Comparison of ENCODE assay signal across 18 mouse cellular contexts in the genomic region with DNA sequence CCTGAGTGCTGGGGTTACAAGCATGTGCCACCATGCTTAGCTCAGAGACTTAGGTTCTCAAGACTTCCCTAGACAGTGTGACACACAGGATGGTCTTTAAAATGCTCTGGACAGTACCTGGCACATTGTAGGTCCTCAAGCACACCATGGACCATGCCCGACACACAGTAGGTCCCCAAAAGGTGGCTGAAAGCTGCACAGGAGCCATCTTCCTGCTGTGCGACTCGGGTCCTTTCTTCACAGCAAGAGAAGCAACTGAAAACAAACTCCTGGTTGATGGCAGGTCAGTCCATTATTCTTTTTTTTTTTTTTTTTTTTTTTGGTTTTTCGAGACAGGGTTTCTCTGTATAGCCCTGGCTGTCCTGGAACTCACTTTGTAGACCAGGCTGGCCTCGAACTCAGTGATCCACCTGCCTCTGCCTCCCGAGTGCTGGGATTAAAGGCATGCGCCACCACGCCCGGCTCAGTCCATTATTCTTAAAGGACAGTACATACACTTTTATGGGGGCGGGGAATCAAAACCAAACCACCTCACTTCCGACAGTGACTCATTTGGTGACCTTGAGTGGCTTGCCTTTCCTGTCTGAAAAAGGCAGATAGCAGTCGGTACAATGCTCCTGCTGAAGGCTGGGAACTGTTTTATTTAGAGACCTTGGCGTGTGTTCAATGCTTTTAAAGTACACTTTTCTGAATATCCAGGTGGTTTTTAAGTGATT. TPM values are rescaled to one million over a fixed set of nuclear protein-coding genes. Genes with fewer than 3 reads are reported as not detected.
DNase-seq lines count a peak whose midpoint lies in the region; ATAC-seq and TF ChIP-seq lines count a peak whose summit lies in the region.
"Had no signal": no experiment of that assay in that cellular context is flagged by ENCODE, and none has a peak within 500 bp of the region (broad histone marks: within the 10 kb centered on the region; RNA-seq: fewer than 3 reads in every experiment).

No protein-coding gene starts in this region.

- H3K27me3 ChIP-seq in midbrain, embryonic 11.5 days (ENCODE audit: control insufficient read depth, insufficient read depth, low read length): no peaks in the 10 kb centered on the region
- 0 out of 2 replicates have a peak, but pooled peaks cover 3% of the 10 kb centered on the region for H3K27me3 ChIP-seq in midbrain, embryonic 16.5 days (ENCODE audit: control insufficient read depth, insufficient read depth, low read depth, low read length)
- no peaks in the 10 kb centered on the region for H3K27me3 ChIP-seq in stomach, postnatal 0 days (ENCODE audit: control insufficient read depth, insufficient read depth, low read length)
- H3K27me3 ChIP-seq in thymus, adult 2 months (ENCODE audit: control insufficient read depth, insufficient read depth, low read length): no peaks in the 10 kb centered on the region

- H3K4me1 ChIP-seq in midbrain, embryonic 11.5 days (ENCODE audit: control insufficient read depth, insufficient read depth, low read length): no peaks in the 10 kb centered on the region
- H3K4me1 ChIP-seq in midbrain, embryonic 16.5 days (ENCODE audit: control insufficient read depth, insufficient read depth, low read length): no peaks in the 10 kb centered on the region
- no peaks in the 10 kb centered on the region for H3K4me1 ChIP-seq in stomach, postnatal 0 days (replicated peaks; ENCODE audit: control insufficient read depth, insufficient read depth)
- no peaks in the 10 kb centered on the region for H3K4me1 ChIP-seq in thymus, adult 2 months (replicated peaks; ENCODE audit: control insufficient read depth, insufficient read depth, low read length)
- H3K4me1 ChIP-seq: embryonic facial prominence, embryonic 13.5 days; heart, embryonic 15.5 days; limb, embryonic 15.5 days had no signal

- TF ChIP-seq POLR2A in thymus, adult 2 months (IDR thresholded peaks at IDR 0.05; ENCODE audit: control insufficient read depth, extremely low read depth, insufficient read depth, low read length, poor library complexity): no peak

- DNase-seq in heart, adult 9 months (ENCODE audit: low spot score in 2 of 2): peak; percentile 17 to 33
- DNase-seq in heart, postnatal 25 days (ENCODE audit: low spot score): no peak
- DNase-seq in midbrain, embryonic 11.5 days (ENCODE audit: low spot score, missing footprints): peak; percentile 19
- peak; percentile 13 to 22 for DNase-seq in heart, postnatal 14 days
- DNase-seq in stomach, postnatal 0 days (ENCODE audit: low spot score): peak; percentile 63
- no peak for DNase-seq in thymus, adult 2 months
- DNase-seq in ovary, postnatal 14 days (ENCODE audit: low spot score): no peak
- DNase-seq: cerebellum, adult 2 months; midbrain, embryonic 14.5 days; spleen, adult 18-20 months had no signal

- no peak for TF ChIP-seq CTCF in stomach, postnatal 0 days (IDR thresholded peaks at IDR 0.05; ENCODE audit: low read depth)
- no peak for TF ChIP-seq CTCF in thymus, adult 2 months (IDR thresholded peaks at IDR 0.05; ENCODE audit: borderline replicate concordance, control insufficient read depth, extremely low read depth, insufficient read depth, low read length, poor library complexity)

- intact Hi-C loops in heart, postnatal 25 days (cut with DNase I): no loop called here
- intact Hi-C loops in heart, postnatal 14 days (cut with DNase I): no loop called here

- no peak for ATAC-seq in midbrain, embryonic 11.5 days (ENCODE audit: low FRiP score)
- no peak for ATAC-seq in midbrain, embryonic 16.5 days
- ATAC-seq in stomach, postnatal 0 days (ENCODE audit: low FRiP score, low TSS enrichment): peak; percentile 73
- ATAC-seq: forebrain, embryonic 16.5 days had no signal

- 88% methylated on average over 12 of the region's 13 CpGs for WGBS in midbrain, embryonic 11.5 days
- WGBS in midbrain, embryonic 16.5 days: 86% methylated on average over 11 of the region's 13 CpGs
- WGBS in stomach, postnatal 0 days: 46% methylated on average over 12 of the region's 13 CpGs
- WGBS in thymus, adult 2 months: 28% methylated on average over 12 of the region's 13 CpGs

- TF ChIP-seq EP300 in stomach, postnatal 0 days (optimal IDR thresholded peaks at IDR 0.05): no peak

- no peak overlapping the region for H3K4me2 ChIP-seq in midbrain, embryonic 11.5 days
- H3K4me2 ChIP-seq in midbrain, embryonic 16.5 days (ENCODE audit: low read length): no peak overlapping the region
- H3K4me2 ChIP-seq in stomach, postnatal 0 days (replicated peaks; ENCODE audit: low read depth): no peak overlapping the region
- H3K4me2 ChIP-seq: embryonic facial prominence, embryonic 13.5 days; heart, embryonic 15.5 days; limb, embryonic 15.5 days had no signal

- no peak overlapping the region for H3K4me3 ChIP-seq in midbrain, embryonic 11.5 days (ENCODE audit: low read depth, low read length)
- H3K4me3 ChIP-seq in midbrain, embryonic 16.5 days (ENCODE audit: low read depth, low read length): no peak overlapping the region
- no peak overlapping the region for H3K4me3 ChIP-seq in stomach, postnatal 0 days (ENCODE audit: low read depth, low read length)
- no peak overlapping the region for H3K4me3 ChIP-seq in thymus, adult 2 months (ENCODE audit: control insufficient read depth, insufficient read depth, low read length)
- H3K4me3 ChIP-seq: embryonic facial prominence, embryonic 13.5 days; heart, embryonic 15.5 days; limb, embryonic 15.5 days had no signal

- no peak overlapping the region for H3K27ac ChIP-seq in midbrain, embryonic 11.5 days (ENCODE audit: low read depth, low read length)
- no peak overlapping the region for H3K27ac ChIP-seq in midbrain, embryonic 16.5 days (ENCODE audit: low read length)
- no peak overlapping the region for H3K27ac ChIP-seq in stomach, postnatal 0 days (replicated peaks)
- no peak overlapping the region for H3K27ac ChIP-seq in thymus, adult 2 months (ENCODE audit: control insufficient read depth, insufficient read depth, low read length)
- H3K27ac ChIP-seq: embryonic facial prominence, embryonic 13.5 days; heart, embryonic 15.5 days; limb, embryonic 15.5 days had no signal

- H3K36me3 ChIP-seq in midbrain, embryonic 11.5 days (ENCODE audit: control insufficient read depth, insufficient read depth, low read length): no peaks in the 10 kb centered on the region
- H3K36me3 ChIP-seq in midbrain, embryonic 16.5 days (ENCODE audit: control insufficient read depth, insufficient read depth, low read length): no peaks in the 10 kb centered on the region
- H3K36me3 ChIP-seq in stomach, postnatal 0 days (ENCODE audit: control insufficient read depth, insufficient read depth, low read length): no peaks in the 10 kb centered on the region
- H3K36me3 ChIP-seq in thymus, adult 2 months (ENCODE audit: control insufficient read depth, insufficient read depth, low read length): no peaks in the 10 kb centered on the region
- H3K36me3 ChIP-seq: embryonic facial prominence, embryonic 13.5 days; heart, embryonic 15.5 days; limb, embryonic 15.5 days had no signal

- no peaks in the 10 kb centered on the region for H3K9me3 ChIP-seq in midbrain, embryonic 11.5 days (ENCODE audit: control insufficient read depth, low read length)
- H3K9me3 ChIP-seq in midbrain, embryonic 16.5 days (replicated peaks; ENCODE audit: control insufficient read depth, low read length, poor library complexity, severe bottlenecking): no peaks in the 10 kb centered on the region
- H3K9me3 ChIP-seq in stomach, postnatal 0 days (ENCODE audit: control insufficient read depth, low read length): no peaks in the 10 kb centered on the region
- H3K9me3 ChIP-seq: embryonic facial prominence, embryonic 13.5 days; heart, embryonic 15.5 days; limb, embryonic 15.5 days had no signal

- H3K9ac ChIP-seq in midbrain, embryonic 11.5 days (ENCODE audit: low read length): no peak overlapping the region
- H3K9ac ChIP-seq in midbrain, embryonic 16.5 days (ENCODE audit: low read depth, low read length): no peak overlapping the region
- H3K9ac ChIP-seq in stomach, postnatal 0 days (ENCODE audit: low read length): no peak overlapping the region
- H3K9ac ChIP-seq: embryonic facial prominence, embryonic 13.5 days; heart, embryonic 15.5 days; limb, embryonic 15.5 days had no signal

RNA-seq across cellular contexts. Expression of gene Fam43b, which starts 11.3 kb away (rescaled TPM):
- under 1 TPM in 1 of 2 experiments, not detected in 1; 0.11 TPM for total RNA-seq in heart, postnatal 25 days (2021)
- 0.14 TPM in 1 of 2 replicates, not detected in the other for polyA plus RNA-seq in midbrain, embryonic 11.5 days (2014; fragmentation: Nextera tagmentation; extraction: Ambion mirVana)
- polyA plus RNA-seq in midbrain, embryonic 16.5 days (2015; fragmentation: Nextera tagmentation; extraction: Ambion mirVana): 11.5 and 15.9 TPM in 2 replicates
- not detected for total RNA-seq in heart, postnatal 14 days (2021)
- 0.07 TPM in 1 of 2 replicates, not detected in the other for polyA plus RNA-seq in stomach, postnatal 0 days (2015; fragmentation: Nextera tagmentation; extraction: Ambion mirVana)
- not detected in 2 replicates for polyA plus RNA-seq in thymus, adult 2 months (2012; rRNA removed)
- total RNA-seq: neutrophil, adult 5-6 weeks had no signal
- polyA plus RNA-seq: C2C12; heart, embryonic 15.5 days; urinary bladder, adult 2 months had no signal

RNA-seq across cellular contexts. Expression of gene Mul1, which starts 26.8 kb away (rescaled TPM):
- total RNA-seq in heart, postnatal 25 days (2021): 10 to 100 TPM; 68.1 to 79.0 TPM
- polyA plus RNA-seq in midbrain, embryonic 11.5 days (2014; fragmentation: Nextera tagmentation; extraction: Ambion mirVana): 17.9 and 18.5 TPM in 2 replicates
- polyA plus RNA-seq in midbrain, embryonic 16.5 days (2015; fragmentation: Nextera tagmentation; extraction: Ambion mirVana): 18.3 and 20.1 TPM in 2 replicates
- total RNA-seq in heart, postnatal 14 days (2021): 10 to 100 TPM; 70.0 to 72.5 TPM
- polyA plus RNA-seq in stomach, postnatal 0 days (2015; fragmentation: Nextera tagmentation; extraction: Ambion mirVana): 17.1 and 18.7 TPM in 2 replicates
- 16.6 and 16.9 TPM in 2 replicates for polyA plus RNA-seq in thymus, adult 2 months (2012; rRNA removed)

RNA-seq across cellular contexts. Expression of gene Cda, which starts 39.8 kb away (rescaled TPM):
- 1 to 10 TPM; 1.3 to 1.8 TPM for total RNA-seq in heart, postnatal 25 days (2021)
- 1.7 and 2.0 TPM in 2 replicates for polyA plus RNA-seq in midbrain, embryonic 11.5 days (2014; fragmentation: Nextera tagmentation; extraction: Ambion mirVana)
- 4.4 and 4.8 TPM in 2 replicates for polyA plus RNA-seq in midbrain, embryonic 16.5 days (2015; fragmentation: Nextera tagmentation; extraction: Ambion mirVana)
- 1 to 10 TPM; 2.1 to 2.2 TPM for total RNA-seq in heart, postnatal 14 days (2021)
- 12.5 and 15.2 TPM in 2 replicates for polyA plus RNA-seq in stomach, postnatal 0 days (2015; fragmentation: Nextera tagmentation; extraction: Ambion mirVana)
- 0.24 and 0.60 TPM in 2 replicates for polyA plus RNA-seq in thymus, adult 2 months (2012; rRNA removed)
- total RNA-seq: neutrophil, adult 5-6 weeks had no signal

RNA-seq across cellular contexts. Expression of gene Camk2n1, which starts 46.5 kb away (rescaled TPM):
- 10 to 100 TPM in 1 of 2 experiments, 1 to 10 TPM in 1; 9.6 to 11.2 TPM for total RNA-seq in heart, postnatal 25 days (2021)
- polyA plus RNA-seq in midbrain, embryonic 11.5 days (2014; fragmentation: Nextera tagmentation; extraction: Ambion mirVana): 6.0 and 6.1 TPM in 2 replicates
- 18.2 and 18.7 TPM in 2 replicates for polyA plus RNA-seq in midbrain, embryonic 16.5 days (2015; fragmentation: Nextera tagmentation; extraction: Ambion mirVana)
- 1 to 10 TPM; 8.4 to 8.7 TPM for total RNA-seq in heart, postnatal 14 days (2021)
- 4.5 and 4.8 TPM in 2 replicates for polyA plus RNA-seq in stomach, postnatal 0 days (2015; fragmentation: Nextera tagmentation; extraction: Ambion mirVana)
- polyA plus RNA-seq in thymus, adult 2 months (2012; rRNA removed): 2.2 and 2.7 TPM in 2 replicates

Comparison
In these comparisons a context has a peak if more than half of its experiments do, and no peak if none do; other contexts are left out.
1. DNase-seq: peak in heart, adult 9 months (2 of 2), midbrain, embryonic 11.5 days (single experiment), heart, postnatal 14 days (2 of 2) and stomach, postnatal 0 days (single experiment); none in heart, postnatal 25 days (single experiment), thymus, adult 2 months (single experiment) and ovary, postnatal 14 days (single experiment).
2. RNA of gene Fam43b, which starts 11.3 kb away (polyA plus RNA-seq): 11.5 to 15.9 TPM in midbrain, embryonic 16.5 days; 0.14 TPM in midbrain, embryonic 11.5 days, not detected in thymus, adult 2 months and 0.07 TPM in stomach, postnatal 0 days; every median in the first group is over 10 times any median in the second.